Mouse (Mus musculus): Measurements from ENCODE around the gene G3bp2.

DNA sequence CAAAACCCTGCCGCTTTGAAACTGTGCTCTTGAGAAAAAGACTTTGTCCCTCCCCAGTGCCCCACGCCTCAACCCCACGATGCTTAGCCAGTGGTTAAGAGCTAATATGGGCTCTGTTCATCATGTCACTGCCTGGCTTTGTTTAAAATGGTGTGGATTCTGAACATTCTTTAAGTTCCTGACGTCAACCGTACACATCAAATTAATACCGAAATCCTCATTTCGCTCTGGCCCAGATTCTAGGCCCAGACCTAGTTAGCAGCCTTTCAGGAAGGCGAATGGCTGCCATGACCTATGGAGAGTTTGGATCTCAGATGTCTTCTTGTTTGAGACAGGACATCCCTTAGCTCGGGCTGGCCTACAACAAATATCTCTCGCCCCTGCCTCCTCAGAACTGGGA is 44.2 kb upstream of the G3bp2 start:
- TF ChIP-seq CTCF (IDR thresholded peaks at IDR 0.05) (no peak), POLR2A (IDR thresholded peaks at IDR 0.05; ENCODE audit: insufficient read depth, low read depth, low read length) (no peak), EP300 (IDR thresholded peaks at IDR 0.05; ENCODE audit: insufficient read depth, low read depth, low read length) (no peak)

Measured in heart, adult 2 months (tissue).